Mouse (Mus musculus): ENCODE measurements around the gene RPS10-NUDT3.
A peak's percentile ranks its signal among the peaks of the same experiment; 100 is the strongest.

Gene RPS10-NUDT3

DNA sequence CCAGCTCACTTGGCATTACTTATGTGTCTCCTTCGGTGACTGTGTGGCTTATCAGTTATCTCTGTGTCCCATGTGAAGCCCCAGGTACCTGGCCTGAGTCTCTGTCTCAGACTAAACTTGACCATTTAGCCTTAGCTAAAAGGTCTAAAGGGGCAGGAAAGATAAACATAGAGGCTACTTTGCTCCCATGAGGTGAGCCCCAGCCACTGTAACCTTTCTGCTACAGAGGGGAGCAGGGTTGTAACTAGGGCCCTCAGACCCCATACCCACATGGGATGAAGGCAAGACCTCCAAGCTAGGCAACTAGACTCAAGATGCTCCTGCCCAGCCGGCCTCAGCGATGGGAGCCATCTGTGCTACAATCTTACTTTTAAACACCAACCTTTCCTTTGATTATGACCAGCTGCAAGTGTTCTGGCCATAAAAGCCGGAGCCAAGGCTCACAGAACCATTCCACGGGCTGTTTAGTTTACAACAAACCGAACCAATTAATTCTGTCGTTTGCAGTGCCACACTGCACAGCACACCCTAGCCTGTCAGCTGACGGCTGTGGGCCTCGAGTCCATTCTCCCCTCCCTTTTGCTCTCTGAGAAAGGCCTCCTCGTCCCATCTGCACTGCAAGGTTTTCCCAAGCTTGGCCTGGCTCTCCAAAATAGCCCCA lies 59.8 kb downstream of the RPS10-NUDT3 start:
- no peak for DNase-seq (ENCODE audit: low spot score in 2 of 2)

GRCm38 (mm10) chr17:27574470-27575115 lies 60.4 kb downstream of the RPS10-NUDT3 start:
- peak in 1 of 2 experiments; percentile 69 for DNase-seq (ENCODE audit: low spot score in 2 of 2)

DNA sequence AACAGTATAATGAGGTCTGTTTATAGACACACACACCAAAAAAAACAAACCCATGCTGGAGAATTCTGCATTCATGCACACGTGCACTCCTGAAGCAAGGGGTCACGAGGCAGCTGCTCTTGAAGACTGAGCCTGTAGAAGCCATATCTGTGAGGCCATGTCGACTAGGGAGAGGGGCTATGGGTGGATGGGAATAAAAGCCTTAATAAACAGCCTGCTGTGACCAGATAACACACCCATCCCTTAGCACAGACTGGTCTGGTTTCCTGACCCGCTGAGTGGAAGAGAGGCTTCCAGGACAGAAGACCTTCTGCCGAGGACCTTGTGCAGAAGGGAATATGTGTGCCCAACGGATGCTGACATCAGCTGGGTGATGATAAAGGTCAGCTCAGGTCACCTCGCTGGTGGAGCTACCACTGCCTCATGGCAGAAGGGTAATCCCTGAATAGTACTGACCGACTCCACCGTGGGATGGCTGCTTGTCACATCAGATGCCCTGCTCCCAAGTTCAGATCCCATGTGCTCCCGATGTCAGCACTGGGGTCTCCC lies 61.2 kb downstream of the RPS10-NUDT3 start:
- no peak for DNase-seq (ENCODE audit: low spot score in 2 of 2)

- DNase-seq (ENCODE audit: low spot score in 2 of 2), result no peak
Measured at GRCm38 (mm10) chr17:27571315-27571714, 63.7 kb downstream of the RPS10-NUDT3 start.

GRCm38 (mm10) chr17:27568228-27568627 lies 66.8 kb downstream of the RPS10-NUDT3 start:
- no peak for DNase-seq (ENCODE audit: low spot score in 2 of 2)

DNA sequence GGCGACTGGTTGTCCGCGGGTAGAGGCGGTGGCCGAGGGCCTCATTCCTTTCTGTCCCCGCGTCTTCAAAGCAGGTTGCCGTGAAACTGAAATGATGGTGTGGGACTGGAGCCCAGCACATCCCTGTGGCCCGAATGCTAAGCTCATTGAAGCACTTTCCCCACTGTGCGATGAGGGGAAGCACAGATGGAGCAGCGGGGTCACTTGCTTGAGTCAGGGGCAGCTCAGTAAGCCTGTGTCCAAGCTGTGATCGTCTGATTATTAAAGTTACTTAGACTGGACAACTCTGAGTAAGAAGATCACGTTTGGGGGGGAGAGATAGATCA lies 69.1 kb downstream of the RPS10-NUDT3 start:
- DNase-seq (ENCODE audit: low spot score in 2 of 2), result no peak

- DNase-seq (ENCODE audit: low spot score in 2 of 2), result peak; percentile 96 to 97
Measured at GRCm38 (mm10) chr17:27565163-27565941, 69.7 kb downstream of the RPS10-NUDT3 start, which contains the start of gene AI413582. TSS of gene AI413582 (minus strand) at chr17:27565756.

- DNase-seq (ENCODE audit: low spot score in 2 of 2), result peak in 1 of 2 experiments; percentile 43
Measured at GRCm38 (mm10) chr17:27564391-27565162, 70.4 kb downstream of the RPS10-NUDT3 start.

GRCm38 (mm10) chr17:27563771-27564244 lies 71.2 kb downstream of the RPS10-NUDT3 start:
- DNase-seq (ENCODE audit: low spot score in 2 of 2), result no peak

DNA sequence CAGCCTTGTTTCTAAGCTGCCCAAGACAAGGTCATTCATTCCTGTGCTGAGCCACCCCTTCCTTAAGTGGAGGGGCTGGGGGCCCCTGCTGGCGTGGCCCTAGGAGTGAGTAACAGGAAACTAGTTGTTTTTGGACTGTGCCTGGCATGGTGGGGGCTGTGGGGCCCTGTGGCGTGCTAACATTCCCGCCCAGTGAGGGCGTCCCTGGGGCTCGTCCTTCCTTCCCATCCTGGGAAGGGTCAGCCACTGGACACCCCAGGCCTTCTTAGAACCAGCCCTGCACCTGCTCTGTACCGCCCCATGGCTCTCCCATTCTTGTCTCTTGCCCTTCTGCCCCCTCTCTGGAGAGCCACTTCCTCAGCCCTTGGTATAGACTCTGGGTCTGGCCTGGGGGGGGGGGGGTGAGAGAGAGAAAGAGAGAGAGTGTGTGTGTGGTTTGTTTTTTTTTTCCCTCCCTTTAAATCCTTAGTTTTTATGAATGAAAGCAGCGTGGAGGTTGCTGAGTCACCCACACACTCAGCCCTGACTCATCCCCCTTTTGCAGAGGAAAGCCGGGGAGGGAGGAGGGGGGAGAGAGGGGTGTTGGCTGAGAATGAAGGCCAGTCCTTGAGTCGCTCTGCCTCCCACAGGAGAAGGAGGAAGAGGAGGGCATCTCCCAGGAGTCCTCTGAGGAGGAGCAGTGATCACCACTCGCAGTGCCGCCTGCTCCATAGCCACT lies 73.1 kb downstream of the RPS10-NUDT3 start:
- DNase-seq (ENCODE audit: low spot score in 2 of 2), result peak; percentile 66 to 69

- no peak for DNase-seq (ENCODE audit: low spot score in 2 of 2)
Measured at GRCm38 (mm10) chr17:27560926-27561480, 74.0 kb downstream of the RPS10-NUDT3 start.

- no peak for DNase-seq (ENCODE audit: low spot score in 2 of 2)
Measured at GRCm38 (mm10) chr17:27559596-27559995, 75.4 kb downstream of the RPS10-NUDT3 start.

- DNase-seq (ENCODE audit: low spot score in 2 of 2), result no peak
Measured at GRCm38 (mm10) chr17:27558845-27559244, 76.2 kb downstream of the RPS10-NUDT3 start.

DNA sequence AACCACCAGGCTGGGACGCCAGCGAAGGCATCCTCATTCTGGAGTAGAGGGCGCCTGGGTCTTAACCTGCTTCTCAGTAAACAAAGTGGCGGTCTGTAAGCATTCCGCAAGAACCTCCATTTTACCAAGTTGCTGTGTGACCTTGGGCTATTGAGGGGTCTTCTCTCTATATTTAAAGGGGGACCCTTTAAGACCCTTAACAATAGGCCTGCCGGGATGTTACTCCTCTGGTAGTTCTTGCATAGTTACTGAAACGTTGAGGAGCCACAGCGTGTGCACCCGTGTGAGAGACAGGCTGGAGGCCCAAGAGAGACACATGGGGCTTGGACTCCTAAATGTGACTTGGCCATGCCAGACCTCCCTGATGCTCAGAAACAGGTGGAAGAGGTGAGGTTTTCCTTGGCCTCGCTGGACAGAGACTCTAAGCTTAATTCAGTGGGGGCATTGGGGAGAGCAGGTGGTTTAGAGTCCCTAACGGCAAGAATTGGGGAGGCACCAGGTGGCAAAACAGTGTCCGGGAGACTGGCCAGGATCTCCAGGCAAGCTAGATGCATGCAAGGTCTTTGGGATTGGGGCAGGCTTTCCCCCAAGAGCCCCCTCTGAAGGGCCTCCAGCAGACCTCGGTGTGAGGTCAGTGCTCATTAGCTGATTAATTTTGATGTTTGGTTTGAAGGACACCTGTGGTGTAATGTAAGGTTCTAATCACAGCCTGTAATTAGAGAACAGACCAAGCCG lies 76.9 kb downstream of the RPS10-NUDT3 start:
- DNase-seq (ENCODE audit: low spot score in 2 of 2), result no peak

DNA sequence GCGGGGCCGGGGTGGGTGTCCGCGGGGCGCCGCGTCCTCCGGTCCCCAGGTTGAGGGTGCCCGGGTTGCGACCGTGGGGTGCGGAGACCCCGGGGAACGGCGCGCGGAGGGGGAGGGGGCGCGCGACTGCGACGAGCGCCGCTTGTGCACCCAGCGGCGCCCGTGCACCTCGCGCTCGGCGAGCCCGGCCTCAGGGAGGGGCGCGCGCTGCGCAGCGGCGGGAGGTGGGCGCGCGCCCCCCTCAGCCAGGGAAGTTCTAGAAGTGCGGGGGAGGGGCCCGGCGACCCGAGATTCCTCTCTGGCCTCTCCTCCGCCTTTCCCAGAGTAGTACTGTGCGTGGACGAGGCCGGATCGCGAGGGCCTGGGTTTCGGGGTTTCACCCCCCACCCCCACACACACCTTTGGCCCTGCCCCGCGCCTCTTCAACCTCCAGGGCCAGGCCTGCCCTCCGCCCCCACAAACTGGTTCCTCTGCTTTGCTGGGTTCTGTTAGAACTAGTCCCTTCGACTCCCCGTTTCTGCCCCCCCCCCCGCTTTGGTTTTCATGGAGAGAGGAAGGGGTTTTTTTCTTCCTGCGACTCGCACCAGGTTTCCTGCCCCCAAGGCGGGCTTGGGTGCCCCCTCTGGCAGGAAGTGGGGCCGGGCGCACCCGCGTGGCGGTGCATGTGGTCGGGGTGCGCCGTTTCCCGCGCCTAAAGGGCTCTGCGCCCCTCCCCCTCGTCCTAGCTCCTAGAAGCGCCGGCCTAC lies 77.7 kb downstream of the RPS10-NUDT3 start:
- DNase-seq (ENCODE audit: low spot score in 2 of 2), result no peak

DNA sequence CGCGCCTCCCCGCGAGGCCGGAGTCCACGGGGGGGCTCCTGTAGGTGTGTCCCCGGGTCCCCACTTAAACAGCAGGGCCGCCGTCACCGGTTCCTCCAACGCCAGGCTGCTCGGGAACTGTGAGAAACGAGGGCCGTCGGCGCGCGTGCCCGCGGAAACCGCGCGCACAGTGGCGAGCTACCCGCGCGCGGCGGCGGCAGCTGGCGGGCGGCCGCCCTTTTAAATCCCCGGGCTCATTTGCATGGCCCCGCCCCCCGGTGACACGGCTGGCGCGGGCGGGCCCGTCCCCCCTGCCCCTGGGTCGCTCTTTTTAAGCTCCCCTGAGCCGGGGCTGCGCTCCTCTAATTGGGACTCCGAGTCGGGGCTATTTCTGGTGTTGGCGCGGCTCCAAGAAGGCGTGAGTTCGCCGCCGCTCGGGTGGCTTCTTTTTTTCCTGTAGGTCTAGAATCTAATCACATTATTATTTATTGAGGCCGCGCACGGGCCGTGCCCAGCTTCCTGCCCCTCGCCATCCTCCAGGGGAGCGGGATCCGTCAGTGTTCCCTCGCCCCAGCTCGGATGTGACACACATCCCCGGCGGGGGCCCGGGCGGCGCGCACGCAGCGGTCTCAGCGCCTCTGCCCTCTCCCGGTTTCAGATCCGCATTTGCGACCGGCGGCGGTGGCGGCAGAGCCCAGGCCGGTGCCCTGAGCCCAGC lies 78.6 kb downstream of the RPS10-NUDT3 start, which contains the start of gene Hmga1:
Gene Hmga1 (plus strand): TSS at position 183 of the 697 bp plus-strand sequence.
- peak; percentile 78 to 79 for DNase-seq (ENCODE audit: low spot score in 2 of 2)

GRCm38 (mm10) chr17:27555512-27556172 lies 79.4 kb downstream of the RPS10-NUDT3 start:
- DNase-seq (ENCODE audit: low spot score in 2 of 2), result peak; percentile 51 to 77

GRCm38 (mm10) chr17:27555075-27555511 lies 79.9 kb downstream of the RPS10-NUDT3 start:
- DNase-seq (ENCODE audit: low spot score in 2 of 2), result no peak

All from urinary bladder, postnatal 36 days (tissue).